Mouse (Mus musculus): Measurements from ENCODE around the gene Soat2.

GRCm38 (mm10) chr15:102115731-102116231, 34.5 kb upstream of the Soat2 start:
- TF ChIP-seq CTCF (IDR thresholded peaks at IDR 0.05; ENCODE audit: borderline replicate concordance, insufficient read depth, low read depth, low read length) (no peak), POLR2A (IDR thresholded peaks at IDR 0.05; ENCODE audit: borderline replicate concordance, insufficient read depth, low read length) (no peak)

Data from cerebellum, adult 2 months (tissue).